Mouse (Mus musculus): ENCODE data around the gene Bhmt2. TPM values are rescaled to one million over a fixed set of nuclear protein-coding genes. Genes with fewer than 3 reads are reported as not detected.

The Bhmt2 gene
- polyA plus RNA-seq, 1 experiment from 2014 or later: 0.94 TPM

GRCm38 (mm10) chr13:93628861-93629260 is 45.2 kb downstream of the Bhmt2 start:
- 33% methylated on average over 6 of the region's 6 CpGs for WGBS
- Histone ChIP-seq H3K4me1 (ENCODE audit: control insufficient read depth, insufficient read depth, low read length) (no peaks in the 10 kb centered on the region), H3K4me3 (ENCODE audit: low read length) (no peak overlapping the region), H3K27ac (ENCODE audit: low read length) (no peak overlapping the region), H3K36me3 (ENCODE audit: control insufficient read depth, insufficient read depth, low read length) (no peaks in the 10 kb centered on the region), H3K27me3 (replicated peaks; ENCODE audit: control insufficient read depth, insufficient read depth, low read length) (no peaks in the 10 kb centered on the region), H3K9me3 (ENCODE audit: control insufficient read depth, low read length) (no peaks in the 10 kb centered on the region), H3K4me2 (ENCODE audit: low read depth, low read length) (no peak overlapping the region), H3K9ac (ENCODE audit: low read depth, low read length) (no peak overlapping the region)
- no peak for ATAC-seq

GRCm38 (mm10) chr13:93614361-93614948 is 59.6 kb downstream of the Bhmt2 start:
- Histone ChIP-seq H3K27ac (ENCODE audit: low read length) (peak overlapping the region; percentile 33; the same call in 1 of the 2 replicates), H3K4me1 (ENCODE audit: control insufficient read depth, insufficient read depth, low read length) (0 out of 2 replicates have a peak, but pooled peaks cover 2% of the 10 kb centered on the region), H3K4me3 (ENCODE audit: low read length) (no peak overlapping the region), H3K4me2 (ENCODE audit: low read depth, low read length) (no peak overlapping the region), H3K9me3 (ENCODE audit: control insufficient read depth, low read length) (no peaks in the 10 kb centered on the region), H3K27me3 (replicated peaks; ENCODE audit: control insufficient read depth, insufficient read depth, low read length) (no peaks in the 10 kb centered on the region), H3K9ac (ENCODE audit: low read depth, low read length) (no peak overlapping the region), H3K36me3 (ENCODE audit: control insufficient read depth, insufficient read depth, low read length) (no peaks in the 10 kb centered on the region)
- 21% methylated on average over 4 of the region's 6 CpGs for WGBS
- peak; percentile 91 for ATAC-seq

DNA sequence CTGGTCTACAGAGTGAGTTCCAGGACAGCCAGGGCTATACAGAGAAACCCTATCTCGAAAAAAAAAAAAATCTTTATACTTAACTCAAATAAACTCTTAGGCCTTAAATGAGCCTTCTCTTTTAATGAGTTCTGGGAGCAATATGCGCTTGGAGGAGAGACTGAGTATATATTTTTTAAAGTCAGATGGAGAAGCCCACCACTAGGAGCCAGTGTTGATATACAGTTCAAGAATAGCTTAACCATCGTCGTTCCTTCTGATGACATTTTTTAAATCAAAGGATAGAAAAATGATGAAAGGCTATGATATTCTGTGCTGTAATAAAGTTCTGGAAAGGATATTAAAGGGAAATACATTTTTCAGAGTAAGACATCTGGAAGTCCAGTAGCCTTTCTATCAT is 60.3 kb downstream of the Bhmt2 start:
- Histone ChIP-seq H3K36me3 (ENCODE audit: control insufficient read depth, insufficient read depth, low read length) (no peaks in the 10 kb centered on the region), H3K27me3 (replicated peaks; ENCODE audit: control insufficient read depth, insufficient read depth, low read length) (no peaks in the 10 kb centered on the region), H3K4me3 (ENCODE audit: low read length) (no peak overlapping the region), H3K9me3 (ENCODE audit: control insufficient read depth, low read length) (no peaks in the 10 kb centered on the region), H3K4me1 (ENCODE audit: control insufficient read depth, insufficient read depth, low read length) (0 out of 2 replicates have a peak, but pooled peaks cover 2% of the 10 kb centered on the region), H3K27ac (ENCODE audit: low read length) (no peak overlapping the region), H3K9ac (ENCODE audit: low read depth, low read length) (no peak overlapping the region), H3K4me2 (ENCODE audit: low read depth, low read length) (no peak overlapping the region)
- WGBS: 65% methylated on average over 4 of the region's 4 CpGs
- ATAC-seq: no peak

GRCm38 (mm10) chr13:93612660-93613607 is 61.2 kb downstream of the Bhmt2 start:
- whole genome bisulfite sequencing: 46% methylated on average over 19 of the region's 19 CpGs

GRCm38 (mm10) chr13:93608476-93608875 is 65.6 kb downstream of the Bhmt2 start:
- H3K36me3 ChIP-seq (ENCODE audit: control insufficient read depth, insufficient read depth, low read length): no peaks in the 10 kb centered on the region
- H3K27me3 ChIP-seq (replicated peaks; ENCODE audit: control insufficient read depth, insufficient read depth, low read length): no peaks in the 10 kb centered on the region
- 0 out of 2 replicates have a peak, but pooled peaks cover 6% of the 10 kb centered on the region for H3K4me1 ChIP-seq (ENCODE audit: control insufficient read depth, insufficient read depth, low read length)
- ATAC-seq: no peak
- no peak overlapping the region for H3K4me3 ChIP-seq (ENCODE audit: low read length)
- H3K9ac ChIP-seq (ENCODE audit: low read depth, low read length): no peak overlapping the region
- no peak overlapping the region for H3K4me2 ChIP-seq (ENCODE audit: low read depth, low read length)
- 88% methylated on average over 2 of the region's 2 CpGs for WGBS
- H3K9me3 ChIP-seq (ENCODE audit: control insufficient read depth, low read length): no peaks in the 10 kb centered on the region
- no peak overlapping the region for H3K27ac ChIP-seq (ENCODE audit: low read length)

More at GRCm38 (mm10) chr13:93612660-93613607, 61.2 kb downstream of the Bhmt2 start:
- Histone ChIP-seq H3K9me3 (ENCODE audit: control insufficient read depth, low read length) (no peaks in the 10 kb centered on the region), H3K36me3 (ENCODE audit: control insufficient read depth, insufficient read depth, low read length) (no peaks in the 10 kb centered on the region), H3K4me1 (ENCODE audit: control insufficient read depth, insufficient read depth, low read length) (0 out of 2 replicates have a peak, but pooled peaks cover 2% of the 10 kb centered on the region), H3K9ac (ENCODE audit: low read depth, low read length) (no peak overlapping the region), H3K4me2 (ENCODE audit: low read depth, low read length) (no peak overlapping the region), H3K27me3 (replicated peaks; ENCODE audit: control insufficient read depth, insufficient read depth, low read length) (no peaks in the 10 kb centered on the region), H3K27ac (ENCODE audit: low read length) (0 out of 2 replicates have a peak overlapping the region, but pooled peaks have one; percentile 7), H3K4me3 (ENCODE audit: low read length) (no peak overlapping the region)
- peak; percentile 43 for ATAC-seq

DNA sequence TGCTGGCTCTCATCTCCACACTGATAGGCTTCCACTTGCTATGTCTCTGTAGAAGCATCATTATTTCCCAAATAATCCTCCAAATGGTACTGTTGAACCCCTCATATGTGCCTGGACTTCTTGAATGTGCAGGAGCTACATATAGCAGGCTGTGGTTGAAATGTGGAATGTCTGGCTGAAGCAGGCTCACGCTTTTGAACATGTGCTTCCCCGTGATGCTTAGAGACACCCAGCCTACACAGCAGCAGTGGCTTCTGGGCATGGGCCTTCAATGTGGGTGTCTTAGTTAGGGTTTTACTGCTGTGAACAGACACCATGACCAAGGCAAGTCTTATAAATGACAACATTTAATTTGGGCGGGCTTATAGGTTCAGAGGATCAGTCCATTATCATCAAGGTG is 66.4 kb downstream of the Bhmt2 start:
- no peaks in the 10 kb centered on the region for H3K27me3 ChIP-seq (replicated peaks; ENCODE audit: control insufficient read depth, insufficient read depth, low read length)
- H3K4me3 ChIP-seq (ENCODE audit: low read length): no peak overlapping the region

DNA sequence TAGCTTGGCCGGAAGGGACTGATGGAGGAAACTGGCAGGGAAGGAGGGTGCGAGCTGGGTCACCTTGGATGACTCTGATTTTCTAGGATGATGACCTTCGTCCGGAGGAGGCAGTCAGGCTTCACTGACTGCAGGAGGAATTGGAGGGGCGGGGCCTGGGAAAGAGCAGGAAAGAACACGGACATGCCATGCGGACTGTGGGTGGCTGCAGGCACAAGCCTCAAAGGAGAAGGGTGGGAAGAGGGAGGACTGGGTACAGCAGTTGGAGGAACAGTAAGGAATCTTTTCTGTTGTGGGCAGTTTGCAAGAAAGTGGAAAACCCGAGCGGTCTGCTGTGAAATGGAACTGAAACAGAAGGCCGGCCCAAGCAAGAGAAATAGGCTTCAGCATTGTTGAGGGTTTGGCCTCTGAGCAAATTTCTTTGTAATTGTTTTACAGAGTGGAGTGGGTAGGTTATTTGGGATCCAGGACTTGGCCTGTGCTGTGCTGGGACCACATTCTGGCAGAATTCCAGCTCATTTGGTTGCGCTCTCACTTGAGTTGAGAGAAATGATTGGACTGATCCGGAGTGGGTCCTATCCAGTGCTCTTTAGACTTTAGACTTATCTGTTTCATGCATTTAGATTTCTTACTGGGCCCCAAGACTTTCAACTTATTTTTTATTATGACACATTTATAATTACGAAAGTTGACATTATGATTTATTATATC is 67.1 kb downstream of the Bhmt2 start:
- Histone ChIP-seq H3K4me2 (ENCODE audit: low read depth, low read length) (no peak overlapping the region), H3K9ac (ENCODE audit: low read depth, low read length) (no peak overlapping the region), H3K36me3 (ENCODE audit: control insufficient read depth, insufficient read depth, low read length) (no peaks in the 10 kb centered on the region), H3K27me3 (replicated peaks; ENCODE audit: control insufficient read depth, insufficient read depth, low read length) (no peaks in the 10 kb centered on the region), H3K9me3 (ENCODE audit: control insufficient read depth, low read length) (no peaks in the 10 kb centered on the region), H3K4me3 (ENCODE audit: low read length) (no peak overlapping the region), H3K4me1 (ENCODE audit: control insufficient read depth, insufficient read depth, low read length) (0 out of 2 replicates have a peak, but pooled peaks cover 4% of the 10 kb centered on the region), H3K27ac (ENCODE audit: low read length) (no peak overlapping the region)
- peak; percentile 64; the same call in 1 of the 2 replicates for ATAC-seq
- WGBS: 70% methylated on average over 13 of the region's 13 CpGs

More for the DNA sequence above, 66.4 kb downstream of the Bhmt2 start:
- Histone ChIP-seq H3K9ac (ENCODE audit: low read depth, low read length) (no peak overlapping the region), H3K27ac (ENCODE audit: low read length) (no peak overlapping the region), H3K9me3 (ENCODE audit: control insufficient read depth, low read length) (no peaks in the 10 kb centered on the region), H3K4me2 (ENCODE audit: low read depth, low read length) (no peak overlapping the region), H3K36me3 (ENCODE audit: control insufficient read depth, insufficient read depth, low read length) (no peaks in the 10 kb centered on the region), H3K4me1 (ENCODE audit: control insufficient read depth, insufficient read depth, low read length) (0 out of 2 replicates have a peak, but pooled peaks cover 4% of the 10 kb centered on the region)
- 92% methylated on average over 3 of the region's 3 CpGs for WGBS
- no peak for ATAC-seq
